Mouse (Mus musculus) lung, adult 18-20 months (tissue): ENCODE measurements at regions not wholly inside any gene's neighbourhood (a gene's known extent, or its start where the extent isn't known, plus 50 kb on each side); places are given as distances from the start of the nearest gene placed in this dataset.
A peak's percentile ranks its signal among the peaks of the same experiment; 100 is the strongest.

Experiments used
- DNase-seq, 2 experiments: peaks; one replicate each; pipeline ENCODE4 v3.0.0; 2022; ENCODE audit warnings: mixed read lengths in 2 of 2

DNA sequence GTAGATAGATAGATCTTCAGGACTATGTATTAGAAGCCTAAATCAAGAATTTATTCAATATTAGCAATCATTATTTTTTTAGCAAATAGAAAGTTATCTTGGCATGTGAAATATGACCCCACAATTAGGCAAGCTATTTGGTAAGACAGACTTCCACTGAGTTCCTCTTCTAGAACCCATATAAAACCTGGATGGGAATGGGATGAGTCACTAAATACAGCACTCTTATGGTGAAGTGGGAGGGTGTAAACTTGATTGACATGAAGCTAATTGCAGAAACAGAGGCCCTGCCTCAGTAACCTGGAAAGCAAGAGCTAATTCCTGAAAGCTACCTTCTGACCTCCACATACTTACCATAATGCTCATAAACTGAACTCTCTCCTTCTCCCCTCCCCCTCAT, 723.2 kb upstream of the Zeb2 start:
- DNase-seq, result no peak

DNA sequence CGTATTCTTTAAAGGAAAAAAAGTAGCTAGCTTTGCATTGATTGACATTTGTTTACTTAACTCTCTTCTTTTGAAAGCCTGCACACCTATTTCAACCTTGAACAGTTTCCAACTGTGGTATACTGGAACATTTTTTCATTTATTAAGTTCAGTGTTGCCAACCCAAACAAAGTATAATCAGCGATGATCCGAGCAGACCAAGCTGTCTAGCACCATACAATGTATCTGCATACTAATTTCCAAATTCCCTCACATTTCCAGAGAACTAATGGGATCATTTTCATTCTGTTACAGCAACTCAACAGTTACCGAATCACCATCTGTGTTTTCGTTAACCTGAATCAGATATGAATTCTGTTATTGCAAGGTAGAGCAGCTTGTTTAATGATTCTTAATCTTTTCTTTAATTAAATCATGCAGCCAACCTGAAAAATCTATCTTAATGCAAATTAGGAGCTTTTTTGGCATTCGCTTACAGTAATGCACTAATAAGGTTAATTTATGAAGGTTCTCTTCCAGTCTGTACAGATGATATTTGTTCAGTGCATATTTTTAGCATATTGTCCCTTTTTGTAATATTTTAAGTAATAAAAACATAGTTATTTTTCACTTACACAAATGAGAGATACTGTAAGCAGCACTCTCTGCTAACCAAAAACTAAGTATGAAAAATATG, 719.5 kb upstream of the Zeb2 start:
- DNase-seq, result no peak

DNA sequence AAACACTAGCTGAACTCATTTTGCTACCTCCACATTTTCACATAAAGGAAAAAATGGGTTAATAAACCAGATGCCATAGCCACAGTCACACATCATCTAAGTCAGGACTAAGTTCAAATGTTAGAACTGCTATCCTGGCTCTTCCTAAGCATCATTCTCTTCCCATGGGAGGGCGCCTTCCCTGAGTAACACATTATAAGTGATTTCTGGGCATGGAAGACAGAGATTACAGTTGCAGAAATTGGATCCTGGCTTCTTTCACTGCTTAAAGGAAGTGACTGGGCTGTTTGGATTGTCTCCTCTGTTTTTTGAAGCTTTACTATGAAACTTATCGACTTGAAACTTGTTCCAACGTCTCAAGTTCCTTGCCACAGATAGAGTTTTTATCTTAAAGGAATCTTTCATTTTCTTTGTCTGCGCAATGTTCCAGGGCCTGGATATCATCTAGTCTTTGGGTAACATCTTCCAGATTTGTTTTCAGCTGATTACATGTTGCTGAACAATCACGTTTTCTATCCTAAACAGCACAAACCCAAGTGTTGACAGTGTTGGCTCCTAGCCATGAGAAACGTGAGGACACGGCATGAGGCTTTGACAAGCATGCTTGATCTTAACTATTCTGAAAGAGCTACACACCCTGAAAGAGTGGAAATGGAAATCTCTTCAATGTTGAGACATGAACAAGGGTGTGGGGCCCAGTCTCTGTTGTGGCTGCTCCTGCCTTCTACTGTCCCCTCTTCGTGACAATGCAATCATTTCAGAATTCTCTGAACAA, 700.9 kb upstream of the Zeb2 start:
- no peak for DNase-seq

DNA sequence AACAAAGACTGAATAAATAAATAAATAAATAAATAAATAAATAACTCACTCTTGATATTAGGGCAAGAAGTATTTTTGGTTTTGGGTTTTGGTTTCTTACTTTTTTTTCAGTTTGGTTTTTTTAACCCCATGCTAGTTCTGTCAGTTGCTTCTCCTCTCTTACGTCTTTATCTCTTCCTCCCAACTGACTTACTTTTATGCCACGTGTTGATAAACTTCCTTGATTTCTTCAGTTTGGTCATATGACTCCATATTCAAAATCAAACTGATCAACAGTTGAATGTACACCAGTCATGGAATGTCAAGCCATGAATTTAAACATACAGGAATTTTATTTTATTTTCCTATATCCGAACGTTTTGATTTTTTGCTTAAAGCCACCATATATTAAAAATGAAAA, 697.5 kb upstream of the Zeb2 start:
- no peak for DNase-seq

DNA sequence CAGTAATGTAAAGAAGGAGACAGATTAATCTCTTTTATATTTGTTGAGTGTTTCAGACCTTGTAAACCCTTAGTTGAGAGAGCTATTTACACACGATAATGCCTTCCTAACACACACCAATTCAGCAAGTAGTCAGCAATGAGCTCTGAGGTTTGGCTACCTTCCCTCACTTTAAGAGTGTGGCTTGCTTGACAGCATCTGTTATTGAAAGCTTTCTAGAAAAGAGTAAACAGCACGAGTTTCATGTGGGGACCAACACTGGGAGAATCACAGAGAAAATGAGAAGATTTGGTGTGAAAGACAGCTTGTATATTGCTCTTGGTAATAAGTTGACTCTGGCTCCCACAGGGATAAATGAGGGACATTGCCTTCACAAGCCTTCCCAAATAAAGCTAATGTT, 688.1 kb upstream of the Zeb2 start:
- no peak for DNase-seq

DNA sequence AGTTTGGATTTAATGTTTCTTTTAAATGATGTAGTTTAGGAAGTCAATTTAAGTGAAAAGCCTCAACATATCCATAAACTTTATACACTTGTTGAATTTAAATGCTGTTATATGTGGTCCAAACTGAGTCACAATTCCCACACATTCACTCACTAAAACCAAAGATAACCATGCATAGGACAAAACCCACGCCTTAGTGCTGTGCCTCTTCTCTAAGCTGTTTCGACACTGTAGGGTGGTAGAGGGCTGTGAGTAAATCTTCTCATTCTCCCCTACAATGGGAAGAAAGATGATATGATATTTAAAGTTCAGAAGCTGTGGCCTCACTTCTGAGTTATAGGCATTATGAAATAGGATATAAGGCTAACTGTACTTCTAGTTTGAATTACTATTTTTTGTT, 682.9 kb upstream of the Zeb2 start:
- DNase-seq, result no peak

DNA sequence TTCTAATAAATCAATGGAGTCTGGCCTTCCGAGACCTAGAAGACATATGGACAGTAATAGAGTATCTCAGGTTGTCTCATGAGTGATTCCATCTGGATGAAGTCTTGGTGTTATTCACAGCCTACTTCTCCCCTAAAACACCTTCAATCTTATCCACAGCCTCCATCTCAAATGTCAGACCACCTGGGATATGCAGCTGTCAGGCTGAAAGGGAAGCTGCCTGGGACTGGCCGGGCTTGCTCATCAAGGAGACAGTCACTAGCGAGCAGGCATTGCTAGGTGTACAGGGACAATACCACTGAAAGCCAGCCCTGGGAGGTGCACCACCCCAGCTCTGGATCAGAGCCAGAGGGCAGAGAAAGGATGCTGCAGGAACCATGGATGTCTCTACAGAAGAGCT, 676.4 kb upstream of the Zeb2 start:
- DNase-seq, result no peak

DNA sequence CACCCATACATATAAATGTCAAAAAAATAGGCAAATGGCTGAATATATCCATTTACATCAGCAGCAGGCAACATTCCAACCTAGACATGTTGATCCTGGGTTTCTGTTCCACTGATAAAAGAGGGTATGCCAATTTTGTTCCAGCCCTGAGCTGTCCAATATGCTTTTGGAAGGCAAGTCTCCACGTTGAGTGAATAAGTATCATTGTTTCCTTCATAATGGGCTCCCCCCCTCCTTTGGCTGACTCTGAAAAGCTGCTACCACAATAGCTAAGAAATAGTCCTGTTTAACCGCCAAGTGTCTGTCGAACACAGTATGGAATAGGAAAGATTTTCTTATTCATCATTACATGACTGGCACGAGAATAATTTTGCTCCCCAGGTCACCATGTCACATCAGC, 672.5 kb upstream of the Zeb2 start:
- DNase-seq, result no peak

DNA sequence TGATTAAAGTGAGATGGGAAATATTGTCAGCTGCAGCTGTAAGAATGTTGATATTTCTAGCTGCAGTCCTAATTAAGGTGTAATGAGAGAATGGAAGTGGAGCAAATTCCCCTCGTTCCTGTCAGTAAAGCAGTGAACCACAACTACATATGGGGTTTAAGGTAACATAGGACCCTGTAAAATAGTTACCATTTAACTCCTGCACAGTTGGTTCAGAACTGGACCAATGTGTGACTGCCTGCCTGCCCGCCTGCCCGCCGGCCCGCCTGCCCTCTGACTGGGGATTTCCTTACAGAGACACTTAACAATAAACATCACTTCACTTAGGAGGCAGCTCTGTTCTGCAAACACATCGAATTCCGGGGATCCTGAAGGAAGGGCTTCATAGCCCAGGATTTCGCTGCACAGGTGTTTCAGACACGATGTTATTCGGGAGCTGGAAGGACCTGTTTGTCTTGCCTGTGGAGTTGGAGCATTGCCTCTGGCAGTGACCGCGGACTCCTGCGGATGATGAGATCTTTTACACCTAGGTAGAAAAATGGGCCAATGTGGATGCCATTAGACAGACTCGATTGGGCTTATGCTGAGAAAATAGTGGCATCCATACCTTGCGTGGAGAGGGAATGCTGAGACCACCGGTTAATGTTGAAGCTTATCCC, 670.7 kb upstream of the Zeb2 start:
- DNase-seq, result no peak

DNA sequence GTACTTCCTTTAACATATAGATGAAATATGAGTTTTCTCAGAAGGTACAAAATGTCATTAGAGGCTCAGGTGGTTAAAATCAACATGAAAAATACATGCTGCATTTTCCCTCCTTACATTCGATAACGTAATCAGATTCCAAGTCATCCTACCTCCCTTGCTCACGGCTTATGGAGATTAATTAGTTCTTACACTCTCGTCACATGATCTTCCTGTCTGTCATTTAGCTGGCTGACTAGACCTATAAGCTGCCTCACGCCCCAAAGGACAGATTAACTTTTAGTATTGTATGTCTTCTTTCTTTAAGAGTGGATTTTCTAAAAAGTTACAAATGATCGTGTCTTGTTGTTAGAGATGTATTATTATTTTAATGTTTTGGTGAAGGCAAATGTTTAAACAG, 669.6 kb upstream of the Zeb2 start:
- no peak for DNase-seq

DNA sequence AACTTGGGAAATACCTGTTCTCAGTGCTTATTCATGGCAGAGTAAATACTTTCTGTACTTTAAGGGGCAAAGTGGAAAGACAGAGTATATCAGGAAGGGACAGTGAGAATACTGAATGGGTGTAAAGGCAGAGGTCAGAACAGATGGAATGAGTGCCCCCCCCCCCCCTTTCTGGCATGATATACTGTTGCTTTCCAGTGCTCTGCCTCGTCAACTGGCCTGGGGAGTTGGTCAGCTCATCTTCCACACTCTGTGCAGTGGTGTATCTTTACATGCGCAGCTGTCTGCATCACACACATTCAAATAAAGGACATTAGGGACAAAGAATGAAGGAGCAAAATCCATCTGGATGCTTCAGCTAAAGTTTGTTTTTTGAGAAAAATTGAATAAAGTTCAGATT, 668.5 kb upstream of the Zeb2 start:
- DNase-seq, result no peak

DNA sequence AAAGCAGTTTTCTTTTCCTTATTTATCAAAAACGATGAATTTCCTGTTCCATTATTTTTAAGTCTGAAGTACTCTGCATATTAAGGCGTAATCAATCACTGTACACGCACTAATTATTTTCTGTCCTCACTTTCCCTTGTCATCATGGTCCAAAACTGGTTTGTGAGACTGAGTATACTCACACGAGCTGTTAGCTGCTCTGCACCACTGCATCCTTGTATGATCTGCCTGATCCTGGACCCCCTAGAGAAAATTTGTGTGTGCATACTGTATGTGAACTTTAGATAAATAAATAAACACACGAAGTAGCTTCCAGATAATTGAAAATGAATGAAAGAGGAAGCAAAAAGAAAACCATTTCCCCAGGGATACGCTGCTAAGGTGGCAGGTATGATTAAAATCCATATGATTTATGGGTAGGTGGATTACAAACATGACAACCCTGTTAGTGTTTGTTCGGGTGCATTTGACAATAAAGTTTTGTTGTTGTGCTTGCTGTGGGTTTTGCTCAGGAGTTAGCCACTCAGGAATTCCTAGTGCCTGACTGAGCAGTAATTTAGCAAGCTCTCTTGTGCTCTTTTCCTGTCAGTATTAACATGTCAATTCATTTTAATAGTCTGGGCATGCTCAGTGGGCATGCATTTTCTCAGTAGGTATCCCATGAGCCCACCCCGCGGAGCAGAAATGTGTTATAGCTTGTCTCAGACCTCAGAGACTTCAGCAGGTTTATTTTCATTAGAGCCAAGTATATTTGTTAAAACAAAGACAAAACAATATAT, 666.6 kb upstream of the Zeb2 start:
- no peak for DNase-seq

DNA sequence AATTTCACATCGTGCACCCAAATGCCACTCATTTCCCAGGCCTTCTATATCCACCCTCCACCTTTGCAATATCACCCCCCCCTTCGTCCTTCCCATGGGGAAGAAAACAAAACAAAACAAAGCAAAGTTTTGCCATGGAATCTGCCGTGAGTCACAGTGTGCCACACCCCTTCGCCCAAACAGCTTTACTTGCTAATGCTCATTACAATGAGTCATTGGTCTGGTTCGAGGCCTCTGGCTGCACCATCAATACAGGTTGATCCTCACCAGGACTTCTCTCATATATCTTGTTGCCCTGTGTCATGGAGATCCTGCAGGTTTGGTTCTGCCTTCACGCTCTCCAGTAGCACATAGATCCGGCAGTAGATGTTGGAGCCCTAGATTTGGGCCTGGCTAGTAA, 660.3 kb upstream of the Zeb2 start:
- no peak for DNase-seq

DNA sequence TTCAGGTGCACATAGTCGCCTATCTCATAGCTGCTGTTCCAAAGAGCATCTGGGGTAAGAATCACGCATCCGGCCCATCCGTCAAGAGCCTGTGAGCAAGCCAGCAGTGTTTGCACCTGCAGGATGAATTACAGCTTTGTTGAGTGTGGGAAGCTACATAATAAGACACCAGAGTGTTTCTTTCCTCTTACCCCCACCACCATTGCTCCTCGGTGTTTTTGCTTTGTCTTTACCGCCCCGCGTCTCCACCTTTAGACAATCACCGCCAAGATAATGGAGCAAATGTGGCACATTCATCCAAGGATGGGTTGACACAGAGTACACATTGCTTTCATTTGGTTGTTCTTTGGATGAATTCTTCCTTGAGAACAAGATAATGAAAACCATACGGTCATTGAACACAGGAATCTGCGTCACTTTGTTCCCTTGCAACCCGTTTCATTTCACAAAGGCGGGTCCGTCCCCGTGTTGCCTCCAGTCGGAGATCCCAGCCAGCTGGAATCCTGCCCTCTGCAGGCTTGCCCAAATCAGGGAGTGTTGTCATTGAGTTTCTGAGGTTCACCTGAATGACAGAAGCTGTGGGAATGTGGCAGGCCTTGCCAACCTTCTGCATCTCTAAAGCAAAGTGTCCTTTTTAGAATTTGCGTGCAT, 659.4 kb upstream of the Zeb2 start:
- no peak for DNase-seq

DNA sequence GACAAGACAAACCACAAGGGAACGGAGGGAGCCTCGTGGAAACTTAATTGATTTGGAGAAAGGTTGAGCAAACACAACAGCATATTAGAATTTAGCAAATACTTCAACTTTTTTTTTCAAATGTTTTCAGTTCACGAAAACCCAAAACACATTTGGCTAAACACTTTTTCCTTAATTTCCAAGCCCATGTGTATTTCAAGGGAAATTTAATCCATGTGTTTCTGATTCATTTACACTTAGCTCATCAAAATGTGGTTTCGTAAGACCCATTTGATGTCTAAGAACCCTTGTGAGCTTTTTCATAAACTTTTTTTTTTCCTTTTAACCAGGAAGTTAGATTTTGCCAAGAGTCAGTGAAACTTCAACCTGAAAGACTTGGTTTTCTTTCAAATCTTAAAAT, 658.5 kb upstream of the Zeb2 start:
- DNase-seq, result no peak

DNA sequence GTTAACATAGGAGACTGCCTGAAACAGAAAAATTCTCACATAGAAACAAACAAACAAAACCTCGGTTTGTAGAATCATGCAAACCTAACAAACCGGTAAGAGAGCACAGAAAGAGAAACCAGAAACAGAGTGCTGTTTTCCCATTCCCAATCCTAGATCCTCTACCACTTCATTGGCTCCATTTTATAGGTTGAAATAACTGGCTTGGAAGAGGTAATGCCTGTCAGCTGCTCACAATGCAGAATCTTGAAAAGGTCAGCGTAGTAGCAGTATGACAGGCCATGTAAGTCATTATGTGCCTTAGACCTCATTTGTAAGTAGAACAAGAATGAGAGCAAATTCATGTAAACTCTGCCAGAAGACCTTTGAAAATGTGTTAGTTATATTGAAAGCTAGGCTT, 657.2 kb upstream of the Zeb2 start:
- no peak for DNase-seq

DNA sequence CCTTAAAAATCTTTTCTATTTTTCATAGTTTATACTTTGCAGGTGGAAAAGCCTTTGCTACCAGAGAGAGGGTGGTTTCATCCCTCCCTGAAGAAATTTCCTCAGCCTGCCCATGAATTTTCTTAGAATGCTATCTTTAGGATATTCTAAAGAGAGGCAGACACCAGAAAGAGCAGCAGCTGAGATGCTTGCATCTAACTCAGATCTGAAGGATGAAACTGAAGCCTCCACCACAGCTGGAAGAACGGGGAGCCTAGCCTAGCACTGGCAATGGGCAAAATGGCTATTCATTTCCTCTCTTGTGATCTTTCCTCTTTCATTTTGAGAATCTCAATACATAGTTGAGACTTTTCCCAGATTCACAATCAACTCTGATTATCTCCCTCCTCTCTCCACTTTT, 640.0 kb upstream of the Zeb2 start:
- no peak for DNase-seq

DNA sequence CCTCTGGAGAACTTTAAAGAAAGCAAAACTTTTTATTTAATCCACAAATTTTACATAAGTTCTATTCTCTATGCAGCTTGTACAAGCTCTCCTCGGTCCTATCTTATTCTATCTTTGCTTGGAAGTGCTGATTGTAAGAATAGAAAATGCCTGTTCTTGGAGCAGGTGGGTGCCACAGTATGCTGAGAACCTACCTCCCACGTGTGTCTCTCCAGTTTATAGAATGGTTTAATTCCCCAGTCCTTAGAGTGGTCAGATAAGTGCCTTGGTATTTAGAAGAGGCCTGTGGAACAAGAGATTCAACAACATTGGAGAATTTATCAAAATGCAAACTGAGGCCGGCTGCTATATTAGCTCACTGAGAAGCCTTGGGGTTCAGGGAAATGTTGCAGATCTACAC, 639.2 kb upstream of the Zeb2 start:
- DNase-seq, result no peak

DNA sequence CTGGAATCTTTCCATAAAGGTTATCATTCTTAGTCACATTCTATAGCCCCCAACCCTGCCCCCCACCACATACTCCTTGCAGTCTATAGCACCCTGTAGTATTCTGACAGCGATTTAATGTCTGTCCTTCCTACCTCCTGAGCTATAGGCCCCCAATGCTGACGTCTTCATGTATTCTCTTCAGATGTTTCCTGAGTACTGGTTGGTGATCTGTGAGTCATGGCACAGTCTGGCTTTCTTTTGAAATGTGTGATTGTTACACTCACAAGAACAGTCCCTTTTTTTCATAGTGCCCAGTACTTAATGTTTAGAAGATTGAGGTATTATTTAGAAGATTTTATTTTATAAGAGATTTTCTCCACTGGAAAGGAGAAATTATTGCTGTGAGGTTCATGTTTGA, 634.6 kb upstream of the Zeb2 start:
- no peak for DNase-seq

DNA sequence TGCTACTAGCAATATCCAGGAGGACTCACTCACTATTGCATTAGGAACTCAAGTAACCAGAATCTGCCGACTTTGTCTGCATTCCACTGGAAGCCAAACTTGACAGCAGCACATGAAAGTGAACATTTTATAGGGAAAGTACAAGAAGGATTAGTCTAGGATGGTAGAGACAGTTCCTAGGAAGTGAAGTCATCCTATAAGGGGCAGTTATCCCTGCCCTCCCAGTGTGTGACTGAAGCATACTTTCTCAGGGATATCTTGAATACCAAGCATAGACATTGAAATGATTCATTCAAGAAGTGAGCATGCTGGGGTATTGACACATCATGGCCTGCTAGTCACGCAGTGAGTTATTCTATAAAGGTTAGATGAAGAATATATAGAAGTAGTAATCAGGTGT, 632.2 kb upstream of the Zeb2 start:
- no peak for DNase-seq

DNA sequence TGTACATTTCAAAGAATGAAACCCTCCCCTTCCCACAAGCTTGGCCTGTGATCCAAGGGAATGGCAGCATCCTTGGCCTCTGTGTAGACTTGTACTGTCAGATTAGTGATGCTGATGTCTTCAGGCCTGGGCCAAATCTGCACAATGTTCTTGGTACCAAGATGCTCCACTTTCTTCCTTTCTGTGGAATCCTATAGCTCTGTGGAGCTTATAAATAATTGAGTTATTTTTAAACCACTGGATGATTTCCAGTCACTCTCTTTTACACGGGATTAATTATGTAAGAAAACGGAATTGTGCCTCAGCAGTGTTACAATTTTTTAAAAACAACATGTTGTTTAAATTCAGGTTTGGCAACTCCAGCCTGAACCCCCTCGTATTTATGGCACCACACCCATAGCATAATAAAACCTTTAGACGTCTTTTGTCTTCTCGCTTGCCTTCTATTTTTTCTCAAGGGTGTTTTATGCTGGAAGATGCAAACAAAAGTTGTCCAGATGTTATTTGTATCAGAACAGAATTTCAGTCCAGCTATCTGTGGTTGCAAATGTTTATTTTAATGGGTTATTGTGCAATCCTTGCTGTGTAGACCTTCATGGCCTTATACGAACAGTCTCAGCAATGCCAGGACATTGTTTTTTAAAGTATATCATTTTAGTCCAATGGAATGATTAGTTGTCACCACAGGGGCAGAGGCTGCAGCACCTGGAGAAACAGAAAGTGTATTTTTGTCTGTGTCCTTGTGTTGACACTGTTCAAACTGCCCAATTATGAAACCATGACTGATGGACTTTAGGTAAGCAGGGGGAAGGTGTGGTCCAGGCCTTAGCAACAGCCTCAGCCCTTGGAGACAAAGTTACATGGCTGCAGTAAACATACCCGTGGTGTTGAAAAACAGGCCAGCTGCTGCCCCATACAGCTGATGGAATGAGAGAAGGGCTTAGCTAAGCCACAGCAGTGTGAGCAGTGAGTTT, 630.4 kb upstream of the Zeb2 start:
- DNase-seq, result peak; percentile 36 to 44

DNA sequence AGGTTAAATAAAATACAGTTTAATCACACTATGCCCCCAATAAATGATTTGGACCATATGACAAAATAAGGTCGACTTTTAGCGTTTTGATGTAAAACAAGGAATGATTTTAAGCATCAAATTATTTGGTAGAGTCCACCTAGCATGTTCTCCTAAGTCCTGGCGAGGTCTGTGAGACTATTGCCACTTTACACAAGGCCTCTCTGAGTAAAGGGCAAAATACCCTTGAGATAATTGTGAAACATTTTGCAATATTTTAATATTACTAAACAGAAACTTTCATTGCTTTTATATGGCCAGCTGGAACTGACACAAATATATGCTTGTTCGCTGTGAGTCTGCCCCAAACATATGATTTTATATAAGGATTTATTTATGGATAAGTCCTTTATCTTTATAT, 629.4 kb upstream of the Zeb2 start:
- no peak for DNase-seq
